Mouse (Mus musculus) stomach, postnatal 0 days (tissue): ENCODE data around the gene Olfr1438-ps1. TPM values are rescaled to one million over a fixed set of nuclear protein-coding genes. Genes with fewer than 3 reads are reported as not detected.
"Not testable (repeated sequence)": the region's sequence is repeated elsewhere in the genome, so short reads cannot be mapped to it uniquely, and the experiment has no call there.

Experiments
- ATAC-seq: fragments of 200-750 bp; cut with Nextera tagmentation; 2 replicates; pipeline ENCODE4 v1.8.0; 2017; ENCODE audit not compliant: low FRiP score, low TSS enrichment
- DNase-seq: peaks from one replicate; pipeline ENCODE4 v3.0.0-alpha.2; 2016; ENCODE audit warnings: low spot score
- H3K27ac ChIP-seq: fragments of 300-500 bp; sonication (generic); replicated peaks from 2 replicates; pipeline ENCODE4 v1.5.1; 2014; ENCODE audit warnings: mild to moderate bottlenecking, control low read depth
- H3K27me3 ChIP-seq: fragments of 300-500 bp; sonication (generic); 2 replicates; pipeline ENCODE4 v1.6.1; 2014; ENCODE audit warnings: low read length; ENCODE audit not compliant: control insufficient read depth, insufficient read depth
- H3K36me3 ChIP-seq: fragments of 300-500 bp; sonication (generic); 2 replicates; pipeline ENCODE4 v1.6.1; 2014; ENCODE audit warnings: low read length, mixed read lengths; ENCODE audit not compliant: control insufficient read depth, insufficient read depth
- H3K4me1 ChIP-seq: fragments of 300-500 bp; sonication (generic); replicated peaks from 2 replicates; pipeline ENCODE4 v1.6.1; 2014; ENCODE audit warnings: antibody characterized with exemption; ENCODE audit not compliant: control insufficient read depth, insufficient read depth
- H3K4me2 ChIP-seq: fragments of 300-500 bp; sonication (generic); replicated peaks from 2 replicates; pipeline ENCODE4 v1.6.1; 2014; ENCODE audit warnings: low read depth, mild to moderate bottlenecking, control low read depth, moderate library complexity
- H3K4me3 ChIP-seq: fragments of 300-500 bp; sonication (generic); 2 replicates; pipeline ENCODE4 v1.5.1; 2014; ENCODE audit warnings: low read depth, low read length, control low read depth
- H3K9ac ChIP-seq: fragments of 300-500 bp; sonication (generic); 2 replicates; pipeline ENCODE4 v1.6.1; 2014; ENCODE audit warnings: mild to moderate bottlenecking, low read length, control low read depth, mixed read lengths
- H3K9me3 ChIP-seq: fragments of 300-500 bp; sonication (generic); 2 replicates; pipeline ENCODE4 v1.6.1; 2016; ENCODE audit warnings: low read length; ENCODE audit not compliant: control insufficient read depth
- CTCF ChIP-seq: IDR thresholded peaks from 2 replicates; pipeline ENCODE4 v1.5.1; 2016; ENCODE audit warnings: antibody characterized with exemption, low read depth, mild to moderate bottlenecking, moderate library complexity
- EP300 ChIP-seq: optimal IDR thresholded peaks from 2 replicates; pipeline ENCODE3; 2016; ENCODE audit warnings: antibody characterized with exemption
- WGBS: fragments of 180-500 bp; shearing (Covaris S2); extraction: QIAGEN DNeasy Blood & Tissue Kit; methylation state at CpG from one replicate; pipeline ENCODE4 v1.1.7; 2014; 5-methylcytosine and 5-hydroxymethylcytosine counted together
- polyA plus RNA-seq: library from polyadenylated mRNA; unstranded; fragments of >200 nt; fragmentation: Nextera tagmentation; extraction: Ambion mirVana; gene quantifications from 2 replicates; pipeline ENCODE4 v1.2.1, GENCODE M21; 2015

Gene Olfr1438-ps1
- 0.04 TPM in 1 of 2 replicates, not detected in the other for polyA plus RNA-seq

DNA sequence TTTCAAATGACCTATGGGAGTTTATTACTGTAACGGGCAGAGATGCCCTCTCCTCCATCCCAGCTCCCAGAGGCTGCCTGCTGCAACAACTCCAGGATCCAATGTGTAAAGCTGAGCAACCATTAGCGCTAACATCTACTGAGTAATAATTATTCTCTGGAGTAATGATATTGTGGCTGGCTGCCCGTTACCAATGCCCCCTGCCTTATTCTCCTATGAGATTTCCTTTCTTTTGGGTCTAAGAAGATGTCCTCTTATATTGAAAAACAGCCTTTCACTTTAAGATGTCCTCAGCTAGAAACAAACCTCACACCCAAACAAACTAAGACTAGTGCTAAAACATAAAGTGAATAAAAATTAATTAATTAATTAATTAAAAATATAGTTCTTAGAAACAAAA, at the start of gene Olfr1438-ps1:
TSS of gene Olfr1438-ps1 (minus strand) at position 101 of the 400 bp plus-strand sequence.
- TF ChIP-seq EP300 = no peak
- TF ChIP-seq CTCF = no peak
- DNase-seq (no peak), ATAC-seq (no peak)
- Histone ChIP-seq H3K4me3 (no peak within 1 kb of the TSS), H3K4me2 (no peak within 1 kb of the TSS), H3K9ac (no peak within 1 kb of the TSS), H3K4me1 (no peaks in the 10 kb centered on the region), H3K27me3 (no peaks in the 10 kb centered on the region), H3K36me3 (no peaks in the 10 kb centered on the region), H3K9me3 (no peaks in the 10 kb centered on the region), H3K27ac (no peak within 1 kb of the TSS)
- WGBS = 83% methylated on average over 3 of the region's 3 CpGs

DNA sequence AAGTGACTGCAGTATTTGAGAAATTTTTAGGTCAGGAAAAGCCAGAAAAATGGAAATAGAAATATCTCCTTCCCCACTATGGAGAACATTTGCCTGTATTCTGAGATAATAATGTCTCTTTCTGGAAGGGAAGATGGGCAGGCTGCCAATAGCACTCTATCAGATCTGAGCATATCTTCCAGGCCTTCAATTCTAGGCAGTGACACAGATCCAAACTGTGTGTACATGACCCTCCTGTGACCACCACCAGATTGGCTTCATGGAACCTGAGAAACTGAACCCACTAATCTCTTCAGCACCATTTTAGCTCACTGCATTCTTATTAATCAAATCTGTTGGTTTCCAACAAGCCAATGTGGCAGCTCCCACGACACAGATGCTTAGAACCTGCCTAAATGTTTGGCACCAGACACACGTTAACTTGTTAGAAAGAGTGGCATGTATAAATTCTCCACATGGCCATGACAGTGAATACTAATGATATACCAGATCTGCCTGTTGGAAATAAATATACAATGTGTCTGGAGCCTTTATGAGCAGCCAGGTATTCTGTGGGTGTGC, 38.8 kb upstream of the Olfr1438-ps1 start:
- no peaks in the 10 kb centered on the region for H3K4me1 ChIP-seq
- H3K9me3 ChIP-seq = no peaks in the 10 kb centered on the region
- 37% methylated on average over 2 of the region's 2 CpGs for WGBS
- H3K36me3 ChIP-seq = no peaks in the 10 kb centered on the region
- ATAC-seq (no peak), DNase-seq (no peak)
- no peak overlapping the region for H3K4me2 ChIP-seq
- H3K27me3 ChIP-seq = no peaks in the 10 kb centered on the region
- H3K9ac ChIP-seq = no peak overlapping the region
- TF ChIP-seq EP300 (no peak), CTCF (no peak)
- no peak overlapping the region for H3K4me3 ChIP-seq
- no peak overlapping the region for H3K27ac ChIP-seq

GRCm38 (mm10) chr19:12373004-12373403, 37.3 kb upstream of the Olfr1438-ps1 start:
- Histone ChIP-seq H3K27me3 (no peaks in the 10 kb centered on the region), H3K27ac (no peak overlapping the region), H3K4me2 (no peak overlapping the region), H3K4me3 (no peak overlapping the region), H3K9me3 (no peaks in the 10 kb centered on the region), H3K36me3 (no peaks in the 10 kb centered on the region), H3K4me1 (no peaks in the 10 kb centered on the region), H3K9ac (no peak overlapping the region)
- ATAC-seq (no peak), DNase-seq (no peak)
- WGBS = 76% methylated on average over 3 of the region's 3 CpGs
- TF ChIP-seq EP300 (no peak), CTCF (no peak)

DNA sequence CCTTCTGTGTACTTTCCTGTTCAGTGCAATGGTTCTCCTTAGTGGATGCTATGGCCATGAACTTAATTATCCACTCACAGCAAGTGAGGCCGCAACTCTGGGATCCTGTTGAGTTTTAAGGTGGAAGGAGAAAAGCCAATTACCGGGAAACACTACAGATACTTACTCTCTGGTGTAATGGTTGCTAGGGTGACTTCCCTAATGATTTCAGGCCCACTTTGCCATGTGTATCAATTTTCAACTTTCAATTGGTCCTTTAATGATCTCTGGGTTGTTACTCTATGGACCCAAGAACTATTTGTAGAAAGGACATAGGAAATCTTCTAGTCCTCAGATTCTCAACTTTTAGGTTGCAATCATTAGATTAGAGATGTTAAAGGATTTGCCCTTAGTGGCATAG, 10.7 kb downstream of the Olfr1438-ps1 start, which contains the start of gene Olfr1437:
TSS of gene Olfr1437 (minus strand) at position 101 of the 400 bp plus-strand sequence.
- Histone ChIP-seq H3K27me3 (no peaks in the 10 kb centered on the region), H3K4me2 (no peak within 1 kb of the TSS), H3K27ac (no peak within 1 kb of the TSS), H3K36me3 (no peaks in the 10 kb centered on the region), H3K4me3 (no peak within 1 kb of the TSS), H3K4me1 (no peaks in the 10 kb centered on the region), H3K9me3 (no peaks in the 10 kb centered on the region), H3K9ac (no peak within 1 kb of the TSS)
- DNase-seq (no peak), ATAC-seq (no peak)
- no peak for TF ChIP-seq CTCF
- TF ChIP-seq EP300 = no peak
- 92% methylated on average over 2 of the region's 2 CpGs for WGBS

DNA sequence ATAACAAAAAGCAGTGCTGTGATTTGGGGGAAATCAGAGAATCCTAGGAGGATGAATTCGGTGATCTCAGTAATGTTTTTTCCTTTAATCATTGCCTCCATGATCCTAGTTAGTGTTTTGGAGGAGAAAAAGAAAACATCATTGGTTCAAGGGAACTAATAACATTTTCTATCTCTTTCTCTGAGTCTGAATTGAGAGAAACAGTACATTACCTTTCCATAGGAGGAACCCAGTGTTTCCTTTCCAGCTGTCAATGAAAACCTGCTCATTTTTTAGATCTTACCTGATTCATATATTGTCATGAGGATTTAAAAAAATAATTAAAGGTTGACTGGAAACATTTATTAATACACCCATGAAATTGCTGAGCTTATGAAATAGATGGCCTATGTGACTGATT, 36.7 kb downstream of the Olfr1438-ps1 start, which contains the start of gene Olfr1436:
TSS of gene Olfr1436 (minus strand) at position 101 of the 400 bp plus-strand sequence.
- H3K4me2 ChIP-seq, H3K9ac ChIP-seq, DNase-seq, H3K9me3 ChIP-seq, H3K4me1 ChIP-seq, H3K27me3 ChIP-seq, H3K36me3 ChIP-seq, H3K4me3 ChIP-seq, ATAC-seq, H3K27ac ChIP-seq: not testable (repeated sequence)
- WGBS = 72% methylated on average over 1 of the region's 1 CpGs

GRCm38 (mm10) chr19:12292979-12293378, 42.7 kb downstream of the Olfr1438-ps1 start:
- ATAC-seq = no peak
- TF ChIP-seq EP300 = no peak
- no peak for TF ChIP-seq CTCF

More at GRCm38 (mm10) chr19:12292979-12293378, 42.7 kb downstream of the Olfr1438-ps1 start:
- DNase-seq = no peak
- Histone ChIP-seq H3K9me3 (no peaks in the 10 kb centered on the region), H3K9ac (no peak overlapping the region), H3K36me3 (no peaks in the 10 kb centered on the region), H3K4me2 (no peak overlapping the region), H3K4me3 (no peak overlapping the region), H3K4me1 (no peaks in the 10 kb centered on the region), H3K27me3 (no peaks in the 10 kb centered on the region), H3K27ac (no peak overlapping the region)
